Mouse (Mus musculus) cerebellum, adult 2 months (tissue): ENCODE data around the gene Slc12a1. TPM values are rescaled to one million over a fixed set of nuclear protein-coding genes. Genes with fewer than 3 reads are reported as not detected.
A peak's percentile ranks its signal among the peaks of the same experiment; 100 is the strongest.

Experiments
- DNase-seq, 2 experiments: peaks; one replicate each; pipeline ENCODE4 v3.0.0; 2021
- H3K27ac ChIP-seq: fragments of 200-500 bp; 2 replicates; pipeline ENCODE4 v1.5.1; 2012; ENCODE audit warnings: low read length, control low read depth, inconsistent platforms; ENCODE audit not compliant: insufficient read depth
- H3K27me3 ChIP-seq: fragments of 200-500 bp; 2 replicates; pipeline ENCODE4 v1.6.1; 2012; ENCODE audit warnings: inconsistent platforms, mild to moderate bottlenecking, low read length, moderate library complexity; ENCODE audit not compliant: control insufficient read depth, insufficient read depth
- H3K4me1 ChIP-seq: fragments of 200-500 bp; 2 replicates; pipeline ENCODE4 v1.6.1; 2011; ENCODE audit warnings: low read length; ENCODE audit not compliant: control insufficient read depth, insufficient read depth
- H3K4me3 ChIP-seq: fragments of 200-500 bp; replicated peaks from 2 replicates; pipeline ENCODE3; 2011; ENCODE audit warnings: mild to moderate bottlenecking, low read depth, low read length, control low read depth; ENCODE audit not compliant: insufficient read depth
- CTCF ChIP-seq: fragments of 200-500 bp; IDR thresholded peaks from 2 replicates; pipeline ENCODE4 v1.5.1; 2011; ENCODE audit warnings: low read depth, mild to moderate bottlenecking, control low read depth, low read length, moderate library complexity, borderline replicate concordance; ENCODE audit not compliant: insufficient read depth
- POLR2A ChIP-seq: fragments of 200-500 bp; IDR thresholded peaks from 2 replicates; pipeline ENCODE4 v1.6.1; 2011; ENCODE audit warnings: low read length, control low read depth, borderline replicate concordance; ENCODE audit not compliant: insufficient read depth
- WGBS: fragments of 180-500 bp; shearing (Covaris S2); methylation state at CpG from one replicate; pipeline ENCODE4 v1.1.7; 2018; 5-methylcytosine and 5-hydroxymethylcytosine counted together
- polyA plus RNA-seq: library from polyadenylated mRNA; depleted of rRNA; stranded (reverse); fragments of >200 nt; gene quantifications from 2 replicates; pipeline ENCODE4 v1.2.3, GENCODE M21; 2012

Gene Slc12a1
- polyA plus RNA-seq, 1 experiment: 0.07 TPM

DNA sequence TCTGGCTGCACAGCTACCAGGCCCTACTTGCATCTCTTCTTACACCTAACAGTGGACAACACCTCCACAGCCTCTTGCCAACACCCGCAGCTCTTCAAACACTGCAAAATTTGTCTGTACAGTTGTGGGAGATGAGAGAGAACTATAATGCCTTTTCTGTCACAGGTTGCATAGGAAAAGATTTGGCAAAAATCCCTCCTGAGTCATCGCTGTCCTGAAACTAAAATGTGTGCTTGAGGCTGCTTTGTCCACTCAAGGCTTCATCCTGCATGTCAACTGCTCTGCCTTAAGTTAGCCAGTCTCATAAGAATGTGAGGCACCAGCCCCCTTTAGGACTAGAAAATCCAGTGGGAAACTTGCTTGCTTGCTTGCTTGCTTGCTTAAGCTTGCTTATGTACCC, 81.7 kb downstream of the Slc12a1 start:
- Histone ChIP-seq H3K27me3 (no peaks in the 10 kb centered on the region), H3K4me1 (no peaks in the 10 kb centered on the region), H3K4me3 (no peak overlapping the region), H3K27ac (no peak overlapping the region)
- no peak for TF ChIP-seq CTCF
- TF ChIP-seq POLR2A: no peak
- 90% methylated on average over 2 of the region's 2 CpGs for WGBS
- DNase-seq: no peak

DNA sequence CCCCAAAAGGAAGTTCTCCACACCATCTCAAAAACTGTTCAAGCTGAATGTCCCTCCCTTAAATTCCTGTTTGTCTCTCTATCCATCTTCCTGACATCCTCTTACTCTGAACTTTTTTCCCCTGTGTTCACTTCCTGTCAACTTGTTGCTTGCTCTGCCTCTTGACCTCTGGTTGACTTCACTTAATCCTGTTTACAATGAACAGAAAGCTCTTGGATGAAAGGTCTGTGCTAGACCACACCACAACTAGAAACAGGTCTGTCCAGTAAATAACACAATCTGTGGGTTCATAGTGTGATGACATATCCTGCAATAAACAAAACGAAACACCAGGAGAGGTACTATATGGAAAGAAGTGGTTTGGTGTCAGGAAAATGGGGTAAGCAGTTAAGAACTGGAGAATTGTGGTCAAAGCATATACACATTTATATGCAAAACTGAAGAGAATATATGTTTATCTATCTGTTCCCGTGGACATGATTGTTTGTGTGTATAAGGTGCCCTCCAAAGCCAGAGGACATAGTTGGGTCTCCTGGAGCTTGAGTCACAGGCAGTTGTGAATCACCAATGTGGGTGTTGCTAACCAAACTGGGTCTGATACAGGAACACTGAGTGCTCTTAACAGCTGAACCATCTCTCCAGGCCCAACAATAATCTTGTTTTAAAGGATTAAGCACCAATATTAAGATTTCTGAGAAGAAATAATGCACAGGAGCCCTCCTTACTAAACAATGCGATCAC, 93.4 kb downstream of the Slc12a1 start:
- WGBS: 96% methylated on average over 3 of the region's 3 CpGs
- no peak for DNase-seq
- peaks cover 3% of the 10 kb centered on the region; the same call in 1 of the 2 replicates for H3K4me1 ChIP-seq
- no peak overlapping the region for H3K4me3 ChIP-seq
- TF ChIP-seq CTCF (no peak), POLR2A (no peak)
- no peak overlapping the region for H3K27ac ChIP-seq
- H3K27me3 ChIP-seq: no peaks in the 10 kb centered on the region

DNA sequence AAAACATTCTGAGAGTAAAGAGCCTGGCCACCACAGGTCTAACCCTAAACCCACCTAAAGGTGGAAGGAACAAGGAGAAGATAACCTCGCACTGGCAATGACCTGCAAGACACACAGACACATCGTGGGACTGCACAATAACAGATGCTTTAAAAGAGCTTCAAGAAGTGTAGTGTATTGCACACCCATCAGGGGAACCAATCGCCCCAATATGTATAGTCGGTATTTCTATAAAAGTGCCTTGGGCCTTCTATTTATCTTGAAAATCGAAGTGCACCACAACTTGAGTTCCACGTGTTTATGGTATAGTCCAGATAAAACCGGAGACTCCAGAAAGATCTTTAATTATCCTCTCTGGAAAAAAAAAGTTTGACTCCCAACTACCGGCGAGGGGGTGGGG, 94.4 kb downstream of the Slc12a1 start:
- TF ChIP-seq POLR2A (no peak), CTCF (no peak)
- 16% methylated on average over 9 of the region's 9 CpGs for WGBS
- Histone ChIP-seq H3K27ac (no peak overlapping the region), H3K27me3 (no peaks in the 10 kb centered on the region), H3K4me3 (peak overlapping the region; percentile 14), H3K4me1 (peaks cover 3% of the 10 kb centered on the region; the same call in 1 of the 2 replicates)
- DNase-seq: peak in 1 of 2 experiments; percentile 18

DNA sequence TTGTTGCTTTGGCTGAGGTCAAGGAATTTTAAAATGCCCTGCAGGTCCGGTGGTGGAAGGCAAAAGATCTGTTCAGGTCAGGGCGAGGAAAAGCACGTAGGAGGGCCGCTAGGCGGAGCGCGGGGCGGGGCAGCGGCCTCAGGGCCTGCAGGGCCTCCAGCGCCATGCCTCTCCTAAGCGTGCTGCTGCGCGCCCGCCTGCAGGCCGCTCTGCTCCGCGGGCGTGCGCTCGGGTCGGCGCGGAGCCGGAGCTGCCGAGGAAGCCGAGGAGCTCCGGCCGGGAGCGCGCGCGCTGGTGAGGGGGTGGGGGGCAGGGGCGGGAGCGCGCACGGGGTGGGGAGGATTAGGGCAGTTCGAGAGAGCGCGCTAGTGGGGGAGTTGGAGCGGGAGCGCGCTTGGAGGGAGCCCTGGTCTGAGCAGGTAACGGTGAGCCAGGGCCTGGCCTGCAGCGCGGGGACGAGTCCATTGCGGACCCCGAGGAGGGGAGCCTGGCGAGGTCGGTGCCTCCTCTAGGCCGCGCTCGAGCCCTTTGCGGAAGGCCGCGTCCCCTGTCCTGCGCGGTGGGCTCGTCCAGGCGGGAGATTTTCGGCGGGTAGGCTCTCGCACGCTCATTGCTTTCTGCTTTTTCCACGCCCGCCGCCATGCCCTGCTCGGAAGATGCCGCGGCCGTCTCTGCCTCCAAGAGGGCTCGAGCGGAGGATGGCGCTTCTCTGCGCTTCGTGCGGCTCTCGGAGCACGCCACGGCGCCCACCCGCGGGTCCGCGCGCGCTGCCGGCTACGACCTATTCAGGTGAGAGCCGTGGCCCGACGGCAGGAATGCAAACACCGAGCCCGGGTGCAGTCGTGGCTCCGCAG, 95.0 kb downstream of the Slc12a1 start, which contains the start of gene Dut:
Gene Dut, plus strand, starts transcription at position 83 of the 854 bp plus-strand sequence.
- DNase-seq: peak; percentile 98 to 99
- H3K4me3 ChIP-seq: peak within 1 kb of the TSS; percentile 70
- 0 out of 2 replicates have a peak, but pooled peaks have one; percentile 6 for TF ChIP-seq CTCF
- peak; percentile 76 for TF ChIP-seq POLR2A
- under 1% methylated on average over 93 of the region's 96 CpGs for WGBS
- peaks cover 3% of the 10 kb centered on the region; the same call in 1 of the 2 replicates for H3K4me1 ChIP-seq
- peak within 1 kb of the TSS; percentile 85 for H3K27ac ChIP-seq
- H3K27me3 ChIP-seq: no peaks in the 10 kb centered on the region

DNA sequence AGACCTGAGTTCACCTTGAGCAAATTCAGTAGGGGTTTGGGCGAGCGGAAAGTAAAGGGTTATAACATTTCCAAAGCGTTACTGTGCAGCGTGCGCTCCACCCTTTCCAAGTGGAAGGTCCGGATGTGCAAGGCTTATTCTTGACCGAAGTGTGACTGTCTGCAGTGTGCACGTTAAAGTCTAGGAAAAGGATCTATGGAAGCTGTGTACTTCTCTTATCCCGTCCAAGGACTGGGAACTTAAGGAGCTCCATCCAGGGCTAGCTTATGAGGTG, 95.6 kb downstream of the Slc12a1 start:
- under 1% methylated on average over 9 of the region's 9 CpGs for WGBS
- TF ChIP-seq POLR2A (no peak), CTCF (no peak)
- DNase-seq: no peak
- Histone ChIP-seq H3K27ac (peak overlapping the region; percentile 85), H3K27me3 (no peaks in the 10 kb centered on the region), H3K4me1 (peaks cover 3% of the 10 kb centered on the region; the same call in 1 of the 2 replicates), H3K4me3 (peak overlapping the region; percentile 70)

DNA sequence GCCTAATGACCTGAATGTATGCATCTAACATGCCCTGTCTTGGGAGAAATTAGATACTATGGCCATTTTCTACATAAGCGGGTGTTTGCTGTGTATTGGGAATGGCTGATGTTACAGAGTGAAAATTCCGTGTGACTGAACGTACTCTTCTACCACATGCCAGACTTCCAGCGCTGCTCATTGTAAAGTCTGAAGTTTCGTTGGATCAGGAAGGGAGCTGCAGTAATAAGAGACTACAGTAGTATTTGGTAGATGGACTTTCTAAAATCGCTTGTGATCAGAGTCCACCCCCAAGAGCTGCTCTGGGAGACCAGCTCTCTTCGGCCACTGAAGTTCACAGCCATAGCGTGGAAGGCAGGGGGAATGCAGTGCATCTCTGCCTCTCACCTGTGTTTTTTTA, 96.0 kb downstream of the Slc12a1 start:
- no peak for TF ChIP-seq CTCF
- no peak for TF ChIP-seq POLR2A
- H3K27ac ChIP-seq: peak overlapping the region; percentile 85; the same call in 1 of the 2 replicates
- peak in 1 of 2 experiments; percentile 17 for DNase-seq
- no peaks in the 10 kb centered on the region for H3K27me3 ChIP-seq
- peak overlapping the region; percentile 70 for H3K4me3 ChIP-seq
- WGBS: 6% methylated on average over 8 of the region's 8 CpGs
- H3K4me1 ChIP-seq: peaks cover 3% of the 10 kb centered on the region; the same call in 1 of the 2 replicates

DNA sequence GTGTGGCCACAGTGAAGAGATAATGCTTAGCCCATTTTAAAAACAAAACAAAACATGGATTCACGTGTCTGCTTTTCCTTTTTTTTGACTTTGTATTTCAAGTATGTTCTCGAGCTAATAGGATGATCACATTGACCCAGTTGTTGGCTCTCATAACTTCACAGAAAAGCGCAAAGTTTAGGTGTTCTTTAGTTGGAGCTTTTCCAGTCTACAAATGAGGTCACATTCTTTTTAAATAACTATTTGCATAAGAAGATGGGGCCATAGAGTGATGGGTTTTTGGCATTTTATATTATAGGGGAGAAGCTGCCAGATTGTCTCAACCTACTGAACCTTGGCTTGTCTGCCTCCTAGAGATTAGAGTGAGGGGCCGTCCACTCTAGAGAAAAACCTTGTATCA, 97.0 kb downstream of the Slc12a1 start:
- DNase-seq: no peak
- 73% methylated on average over 4 of the region's 4 CpGs for WGBS
- Histone ChIP-seq H3K27me3 (no peaks in the 10 kb centered on the region), H3K27ac (no peak overlapping the region), H3K4me3 (no peak overlapping the region), H3K4me1 (peaks cover 3% of the 10 kb centered on the region; the same call in 1 of the 2 replicates)
- no peak for TF ChIP-seq CTCF
- TF ChIP-seq POLR2A: no peak
